Mouse (Mus musculus): ENCODE data around the gene Gas2l3. TPM values are rescaled to one million over a fixed set of nuclear protein-coding genes. Genes with fewer than 3 reads are reported as not detected.
A peak's percentile ranks its signal among the peaks of the same experiment; 100 is the strongest.

Gas2l3 gene
- total and polyA plus RNA-seq, 2 experiments from 2014 or later: 8.0 to 19.7 TPM

- DNase-seq (ENCODE audit: low spot score) (no peak), ATAC-seq (ENCODE audit: insufficient read depth, low read depth) (no peak)
- Histone ChIP-seq H3K36me3 (replicated peaks; ENCODE audit: control insufficient read depth, insufficient read depth, low read length) (no peaks in the 10 kb centered on the region; the same call in 1 of the 2 replicates), H3K9me3 (replicated peaks; ENCODE audit: control insufficient read depth, low read length) (no peaks in the 10 kb centered on the region), H3K27me3 (ENCODE audit: control insufficient read depth, insufficient read depth, low read length) (no peaks in the 10 kb centered on the region), H3K4me2 (ENCODE audit: low read depth, low read length) (peak overlapping the region; percentile 79), H3K4me1 (ENCODE audit: control insufficient read depth, insufficient read depth) (peaks cover 14% of the 10 kb centered on the region; the same call in 1 of the 2 replicates), H3K27ac (ENCODE audit: low read depth) (no peak overlapping the region), H3K4me3 (ENCODE audit: low read depth, low read length) (peak overlapping the region; percentile 79), H3K9ac (replicated peaks; ENCODE audit: low read depth, low read length) (peak overlapping the region; percentile 70)
- TF ChIP-seq CTCF (IDR thresholded peaks at IDR 0.05; ENCODE audit: low read depth) (no peak), EP300 (IDR thresholded peaks at IDR 0.05; ENCODE audit: low read depth) (no peak)
- 6% methylated on average over 4 of the region's 4 CpGs for WGBS
Measured at GRCm38 (mm10) chr10:89442640-89443039, 1.1 kb downstream of the Gas2l3 start.

DNA sequence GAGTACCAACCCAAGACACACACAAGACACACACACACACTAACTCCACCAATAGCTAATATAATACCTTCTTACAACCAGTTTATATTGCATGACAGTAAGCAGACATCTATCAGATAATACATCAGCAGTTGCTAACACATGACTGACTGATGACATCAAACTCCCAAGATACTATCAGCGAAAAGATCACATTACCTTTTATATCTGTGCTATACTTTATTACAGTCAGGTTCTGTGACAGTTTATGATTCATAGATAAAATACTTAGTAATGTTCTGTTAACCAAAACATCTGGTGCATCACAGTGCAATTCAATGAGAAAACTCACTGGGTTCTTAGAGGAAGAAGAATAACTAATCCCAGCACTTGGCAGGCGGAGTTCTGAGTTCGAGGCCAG, 1.8 kb downstream of the Gas2l3 start:
- no peak overlapping the region for H3K4me2 ChIP-seq (ENCODE audit: low read depth, low read length)
- no peak for TF ChIP-seq EP300 (IDR thresholded peaks at IDR 0.05; ENCODE audit: low read depth)
- no peak for TF ChIP-seq CTCF (IDR thresholded peaks at IDR 0.05; ENCODE audit: low read depth)
- no peak overlapping the region for H3K4me3 ChIP-seq (ENCODE audit: low read depth, low read length)

GRCm38 (mm10) chr10:89439380-89439779, 4.4 kb downstream of the Gas2l3 start:
- Histone ChIP-seq H3K27ac (ENCODE audit: low read depth) (peak overlapping the region; percentile 64), H3K9me3 (replicated peaks; ENCODE audit: control insufficient read depth, low read length) (no peaks in the 10 kb centered on the region), H3K4me2 (ENCODE audit: low read depth, low read length) (peak overlapping the region; percentile 26), H3K36me3 (replicated peaks; ENCODE audit: control insufficient read depth, insufficient read depth, low read length) (peaks cover 4% of the 10 kb centered on the region; the same call in 1 of the 2 replicates), H3K9ac (replicated peaks; ENCODE audit: low read depth, low read length) (no peak overlapping the region), H3K27me3 (ENCODE audit: control insufficient read depth, insufficient read depth, low read length) (no peaks in the 10 kb centered on the region), H3K4me3 (ENCODE audit: low read depth, low read length) (no peak overlapping the region), H3K4me1 (ENCODE audit: control insufficient read depth, insufficient read depth) (peaks cover 14% of the 10 kb centered on the region; the same call in 1 of the 2 replicates)
- TF ChIP-seq EP300 (IDR thresholded peaks at IDR 0.05; ENCODE audit: low read depth) (0 out of 2 replicates have a peak, but pooled peaks have one; percentile 29), CTCF (IDR thresholded peaks at IDR 0.05; ENCODE audit: low read depth) (no peak)
- peak; percentile 55 for DNase-seq (ENCODE audit: low spot score)
- 35% methylated on average over 7 of the region's 7 CpGs for WGBS
- ATAC-seq (ENCODE audit: insufficient read depth, low read depth): peak; percentile 40

More for the DNA sequence above, 1.8 kb downstream of the Gas2l3 start:
- WGBS: 92% methylated on average over 3 of the region's 3 CpGs
- Histone ChIP-seq H3K9ac (replicated peaks; ENCODE audit: low read depth, low read length) (no peak overlapping the region), H3K4me1 (ENCODE audit: control insufficient read depth, insufficient read depth) (peaks cover 14% of the 10 kb centered on the region; the same call in 1 of the 2 replicates), H3K27ac (ENCODE audit: low read depth) (no peak overlapping the region), H3K36me3 (replicated peaks; ENCODE audit: control insufficient read depth, insufficient read depth, low read length) (no peaks in the 10 kb centered on the region; the same call in 1 of the 2 replicates), H3K9me3 (replicated peaks; ENCODE audit: control insufficient read depth, low read length) (no peaks in the 10 kb centered on the region), H3K27me3 (ENCODE audit: control insufficient read depth, insufficient read depth, low read length) (no peaks in the 10 kb centered on the region)
- DNase-seq (ENCODE audit: low spot score) (no peak), ATAC-seq (ENCODE audit: insufficient read depth, low read depth) (no peak)

DNA sequence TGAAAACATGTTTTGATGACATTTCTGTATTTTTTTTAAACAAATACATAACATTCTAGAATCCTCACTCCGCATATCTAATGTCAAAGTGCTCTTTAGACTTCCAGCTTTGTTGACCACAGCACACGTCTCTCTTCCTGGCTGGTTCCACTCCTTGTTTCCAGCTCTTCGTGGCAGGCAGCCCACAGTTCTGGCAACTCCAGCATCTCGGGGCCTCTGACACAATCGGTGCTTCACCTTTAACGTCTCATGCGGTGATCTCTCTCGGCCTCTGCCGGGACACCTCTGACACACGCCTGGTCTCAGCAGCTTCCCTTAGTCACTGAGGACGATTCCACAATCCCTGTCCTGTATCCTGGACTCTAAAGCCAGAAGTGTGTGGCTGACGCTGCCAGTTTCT, 5.8 kb downstream of the Gas2l3 start:
- no peak for DNase-seq (ENCODE audit: low spot score)
- no peak for ATAC-seq (ENCODE audit: insufficient read depth, low read depth)
- H3K4me3 ChIP-seq (ENCODE audit: low read depth, low read length): no peak overlapping the region
- H3K9ac ChIP-seq (replicated peaks; ENCODE audit: low read depth, low read length): no peak overlapping the region; the same call in 1 of the 2 replicates
- peaks cover 12% of the 10 kb centered on the region; the same call in 1 of the 2 replicates for H3K36me3 ChIP-seq (replicated peaks; ENCODE audit: control insufficient read depth, insufficient read depth, low read length)
- H3K4me1 ChIP-seq (ENCODE audit: control insufficient read depth, insufficient read depth): peaks cover 14% of the 10 kb centered on the region; the same call in 1 of the 2 replicates
- H3K27ac ChIP-seq (ENCODE audit: low read depth): peak overlapping the region; percentile 52
- H3K27me3 ChIP-seq (ENCODE audit: control insufficient read depth, insufficient read depth, low read length): no peaks in the 10 kb centered on the region
- H3K4me2 ChIP-seq (ENCODE audit: low read depth, low read length): peak overlapping the region; percentile 29
- H3K9me3 ChIP-seq (replicated peaks; ENCODE audit: control insufficient read depth, low read length): no peaks in the 10 kb centered on the region
- WGBS: 36% methylated on average over 12 of the region's 12 CpGs
- no peak for TF ChIP-seq CTCF (IDR thresholded peaks at IDR 0.05; ENCODE audit: low read depth)
- no peak for TF ChIP-seq EP300 (IDR thresholded peaks at IDR 0.05; ENCODE audit: low read depth)

DNA sequence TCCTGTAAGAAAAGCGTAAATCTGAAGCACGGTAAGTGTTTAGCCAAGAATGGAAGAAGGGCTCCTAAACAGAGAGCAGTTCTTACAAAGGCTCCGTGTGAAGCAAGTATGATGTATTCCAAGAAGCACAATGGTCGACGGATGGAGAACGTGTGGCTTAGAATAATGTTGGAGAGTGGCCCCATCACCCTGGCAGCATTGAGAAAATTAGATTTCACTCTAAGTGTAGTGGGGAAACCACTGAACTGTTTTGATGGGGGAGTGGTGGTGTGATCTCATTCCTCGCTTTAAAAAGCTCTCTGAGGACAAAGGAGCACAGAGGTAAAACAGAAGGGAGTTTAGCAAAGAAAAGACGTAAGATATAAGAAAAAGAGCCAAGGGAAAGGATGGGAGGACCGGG, 6.3 kb downstream of the Gas2l3 start:
- 76% methylated on average over 9 of the region's 9 CpGs for WGBS
- Histone ChIP-seq H3K27ac (ENCODE audit: low read depth) (no peak overlapping the region), H3K4me1 (ENCODE audit: control insufficient read depth, insufficient read depth) (peaks cover 10% of the 10 kb centered on the region; the same call in 1 of the 2 replicates)

GRCm38 (mm10) chr10:89435920-89436319, 7.8 kb downstream of the Gas2l3 start:
- TF ChIP-seq EP300 (IDR thresholded peaks at IDR 0.05; ENCODE audit: low read depth): no peak
- no peak for TF ChIP-seq CTCF (IDR thresholded peaks at IDR 0.05; ENCODE audit: low read depth)
- H3K9me3 ChIP-seq (replicated peaks; ENCODE audit: control insufficient read depth, low read length): no peaks in the 10 kb centered on the region
- no peak overlapping the region for H3K4me3 ChIP-seq (ENCODE audit: low read depth, low read length)
- H3K27ac ChIP-seq (ENCODE audit: low read depth): no peak overlapping the region
- DNase-seq (ENCODE audit: low spot score): no peak
- peaks cover 9% of the 10 kb centered on the region; the same call in 1 of the 2 replicates for H3K4me1 ChIP-seq (ENCODE audit: control insufficient read depth, insufficient read depth)
- no peaks in the 10 kb centered on the region for H3K27me3 ChIP-seq (ENCODE audit: control insufficient read depth, insufficient read depth, low read length)
- 56% methylated on average over 9 of the region's 9 CpGs for WGBS
- no peak overlapping the region for H3K4me2 ChIP-seq (ENCODE audit: low read depth, low read length)
- no peak overlapping the region; the same call in 1 of the 2 replicates for H3K9ac ChIP-seq (replicated peaks; ENCODE audit: low read depth, low read length)
- peaks cover 21% of the 10 kb centered on the region for H3K36me3 ChIP-seq (replicated peaks; ENCODE audit: control insufficient read depth, insufficient read depth, low read length)
- ATAC-seq (ENCODE audit: insufficient read depth, low read depth): no peak

More for the DNA sequence above, 6.3 kb downstream of the Gas2l3 start:
- H3K9me3 ChIP-seq (replicated peaks; ENCODE audit: control insufficient read depth, low read length): no peaks in the 10 kb centered on the region
- no peak for TF ChIP-seq CTCF (IDR thresholded peaks at IDR 0.05; ENCODE audit: low read depth)
- TF ChIP-seq EP300 (IDR thresholded peaks at IDR 0.05; ENCODE audit: low read depth): no peak
- ATAC-seq (ENCODE audit: insufficient read depth, low read depth) (no peak), DNase-seq (ENCODE audit: low spot score) (no peak)
- no peak overlapping the region for H3K9ac ChIP-seq (replicated peaks; ENCODE audit: low read depth, low read length)
- no peaks in the 10 kb centered on the region for H3K27me3 ChIP-seq (ENCODE audit: control insufficient read depth, insufficient read depth, low read length)
- H3K4me2 ChIP-seq (ENCODE audit: low read depth, low read length): peak overlapping the region; percentile 29
- H3K36me3 ChIP-seq (replicated peaks; ENCODE audit: control insufficient read depth, insufficient read depth, low read length): peaks cover 15% of the 10 kb centered on the region; the same call in 1 of the 2 replicates
- no peak overlapping the region for H3K4me3 ChIP-seq (ENCODE audit: low read depth, low read length)
